Mouse (Mus musculus): ENCODE data around the gene Teddm3. TPM values are rescaled to one million over a fixed set of nuclear protein-coding genes. Genes with fewer than 3 reads are reported as not detected.

The Teddm3 gene
- polyA plus RNA-seq, 1 experiment: not detected

GRCm38 (mm10) chr16:21196576-21196975 is 42.8 kb upstream of the Teddm3 start:
- Histone ChIP-seq H3K27ac (ENCODE audit: insufficient read depth, low read length) (no peak overlapping the region), H3K36me3 (ENCODE audit: control insufficient read depth, insufficient read depth, low read length, poor library complexity, severe bottlenecking) (no peaks in the 10 kb centered on the region), H3K9me3 (replicated peaks; ENCODE audit: control insufficient read depth, insufficient read depth, low read length, poor library complexity, severe bottlenecking) (no peaks in the 10 kb centered on the region), H3K27me3 (ENCODE audit: control insufficient read depth, insufficient read depth, low read length, poor library complexity, severe bottlenecking) (no peaks in the 10 kb centered on the region), H3K4me1 (ENCODE audit: control insufficient read depth, insufficient read depth, low read length) (peaks cover 6% of the 10 kb centered on the region), H3K9ac (ENCODE audit: low read depth, poor library complexity, severe bottlenecking) (no peak overlapping the region), H3K4me3 (ENCODE audit: low read depth, low read length) (no peak overlapping the region)
- TF ChIP-seq EP300 (IDR thresholded peaks at IDR 0.05; ENCODE audit: insufficient read depth, low read depth, low read length) (no peak), POLR2A (IDR thresholded peaks at IDR 0.05; ENCODE audit: insufficient read depth, low read length) (no peak), CTCF (IDR thresholded peaks at IDR 0.05; ENCODE audit: low read depth, low read length) (no peak)

- Histone ChIP-seq H3K9me3 (replicated peaks; ENCODE audit: control insufficient read depth, insufficient read depth, low read length, poor library complexity, severe bottlenecking) (no peaks in the 10 kb centered on the region), H3K9ac (ENCODE audit: low read depth, poor library complexity, severe bottlenecking) (no peak overlapping the region), H3K27ac (ENCODE audit: insufficient read depth, low read length) (no peak overlapping the region), H3K27me3 (ENCODE audit: control insufficient read depth, insufficient read depth, low read length, poor library complexity, severe bottlenecking) (no peaks in the 10 kb centered on the region), H3K36me3 (ENCODE audit: control insufficient read depth, insufficient read depth, low read length, poor library complexity, severe bottlenecking) (no peaks in the 10 kb centered on the region), H3K4me1 (ENCODE audit: control insufficient read depth, insufficient read depth, low read length) (peaks cover 6% of the 10 kb centered on the region), H3K4me3 (ENCODE audit: low read depth, low read length) (no peak overlapping the region)
- TF ChIP-seq EP300 (IDR thresholded peaks at IDR 0.05; ENCODE audit: insufficient read depth, low read depth, low read length) (no peak), CTCF (IDR thresholded peaks at IDR 0.05; ENCODE audit: low read depth, low read length) (no peak), POLR2A (IDR thresholded peaks at IDR 0.05; ENCODE audit: insufficient read depth, low read length) (no peak)
Observed at GRCm38 (mm10) chr16:21195260-21195866, 41.6 kb upstream of the Teddm3 start.

GRCm38 (mm10) chr16:21194182-21194581 is 40.4 kb upstream of the Teddm3 start:
- TF ChIP-seq POLR2A (IDR thresholded peaks at IDR 0.05; ENCODE audit: insufficient read depth, low read length) (no peak), CTCF (IDR thresholded peaks at IDR 0.05; ENCODE audit: low read depth, low read length) (no peak), EP300 (IDR thresholded peaks at IDR 0.05; ENCODE audit: insufficient read depth, low read depth, low read length) (no peak)
- no peak overlapping the region for H3K27ac ChIP-seq (ENCODE audit: insufficient read depth, low read length)
- H3K27me3 ChIP-seq (ENCODE audit: control insufficient read depth, insufficient read depth, low read length, poor library complexity, severe bottlenecking): no peaks in the 10 kb centered on the region
- H3K9me3 ChIP-seq (replicated peaks; ENCODE audit: control insufficient read depth, insufficient read depth, low read length, poor library complexity, severe bottlenecking): no peaks in the 10 kb centered on the region
- peaks cover 6% of the 10 kb centered on the region for H3K4me1 ChIP-seq (ENCODE audit: control insufficient read depth, insufficient read depth, low read length)
- H3K9ac ChIP-seq (ENCODE audit: low read depth, poor library complexity, severe bottlenecking): no peak overlapping the region
- H3K36me3 ChIP-seq (ENCODE audit: control insufficient read depth, insufficient read depth, low read length, poor library complexity, severe bottlenecking): no peaks in the 10 kb centered on the region
- H3K4me3 ChIP-seq (ENCODE audit: low read depth, low read length): no peak overlapping the region

- Histone ChIP-seq H3K27ac (ENCODE audit: insufficient read depth, low read length) (no peak overlapping the region), H3K9me3 (replicated peaks; ENCODE audit: control insufficient read depth, insufficient read depth, low read length, poor library complexity, severe bottlenecking) (no peaks in the 10 kb centered on the region), H3K27me3 (ENCODE audit: control insufficient read depth, insufficient read depth, low read length, poor library complexity, severe bottlenecking) (no peaks in the 10 kb centered on the region), H3K4me3 (ENCODE audit: low read depth, low read length) (no peak overlapping the region), H3K4me1 (ENCODE audit: control insufficient read depth, insufficient read depth, low read length) (peaks cover 4% of the 10 kb centered on the region), H3K36me3 (ENCODE audit: control insufficient read depth, insufficient read depth, low read length, poor library complexity, severe bottlenecking) (no peaks in the 10 kb centered on the region), H3K9ac (ENCODE audit: low read depth, poor library complexity, severe bottlenecking) (no peak overlapping the region)
- TF ChIP-seq CTCF (IDR thresholded peaks at IDR 0.05; ENCODE audit: low read depth, low read length) (peak; percentile 41), POLR2A (IDR thresholded peaks at IDR 0.05; ENCODE audit: insufficient read depth, low read length) (no peak)
Observed at GRCm38 (mm10) chr16:21192509-21193354, 38.9 kb upstream of the Teddm3 start.

- Histone ChIP-seq H3K4me1 (ENCODE audit: control insufficient read depth, insufficient read depth, low read length) (peaks cover 4% of the 10 kb centered on the region), H3K9ac (ENCODE audit: low read depth, poor library complexity, severe bottlenecking) (no peak overlapping the region), H3K9me3 (replicated peaks; ENCODE audit: control insufficient read depth, insufficient read depth, low read length, poor library complexity, severe bottlenecking) (no peaks in the 10 kb centered on the region), H3K4me3 (ENCODE audit: low read depth, low read length) (no peak overlapping the region), H3K27ac (ENCODE audit: insufficient read depth, low read length) (no peak overlapping the region), H3K36me3 (ENCODE audit: control insufficient read depth, insufficient read depth, low read length, poor library complexity, severe bottlenecking) (no peaks in the 10 kb centered on the region), H3K27me3 (ENCODE audit: control insufficient read depth, insufficient read depth, low read length, poor library complexity, severe bottlenecking) (no peaks in the 10 kb centered on the region)
- TF ChIP-seq EP300 (IDR thresholded peaks at IDR 0.05; ENCODE audit: insufficient read depth, low read depth, low read length): no peak
Observed at GRCm38 (mm10) chr16:21191569-21191968, 37.8 kb upstream of the Teddm3 start.

- no peaks in the 10 kb centered on the region for H3K27me3 ChIP-seq (ENCODE audit: control insufficient read depth, insufficient read depth, low read length, poor library complexity, severe bottlenecking)
- H3K9ac ChIP-seq (ENCODE audit: low read depth, poor library complexity, severe bottlenecking): no peak overlapping the region
- H3K4me3 ChIP-seq (ENCODE audit: low read depth, low read length): no peak overlapping the region
- H3K27ac ChIP-seq (ENCODE audit: insufficient read depth, low read length): no peak overlapping the region
- no peaks in the 10 kb centered on the region for H3K4me1 ChIP-seq (ENCODE audit: control insufficient read depth, insufficient read depth, low read length)
- no peaks in the 10 kb centered on the region for H3K36me3 ChIP-seq (ENCODE audit: control insufficient read depth, insufficient read depth, low read length, poor library complexity, severe bottlenecking)
- H3K9me3 ChIP-seq (replicated peaks; ENCODE audit: control insufficient read depth, insufficient read depth, low read length, poor library complexity, severe bottlenecking): peaks cover 6% of the 10 kb centered on the region; the same call in 1 of the 2 replicates
- no peak for TF ChIP-seq POLR2A (IDR thresholded peaks at IDR 0.05; ENCODE audit: insufficient read depth, low read length)
- peak; percentile 25 for TF ChIP-seq CTCF (IDR thresholded peaks at IDR 0.05; ENCODE audit: low read depth, low read length)
- no peak for TF ChIP-seq EP300 (IDR thresholded peaks at IDR 0.05; ENCODE audit: insufficient read depth, low read depth, low read length)
Observed at GRCm38 (mm10) chr16:21188345-21188744, 34.5 kb upstream of the Teddm3 start.
